Comparison of ENCODE assay signal across 11 mouse cellular contexts in the genomic region with DNA sequence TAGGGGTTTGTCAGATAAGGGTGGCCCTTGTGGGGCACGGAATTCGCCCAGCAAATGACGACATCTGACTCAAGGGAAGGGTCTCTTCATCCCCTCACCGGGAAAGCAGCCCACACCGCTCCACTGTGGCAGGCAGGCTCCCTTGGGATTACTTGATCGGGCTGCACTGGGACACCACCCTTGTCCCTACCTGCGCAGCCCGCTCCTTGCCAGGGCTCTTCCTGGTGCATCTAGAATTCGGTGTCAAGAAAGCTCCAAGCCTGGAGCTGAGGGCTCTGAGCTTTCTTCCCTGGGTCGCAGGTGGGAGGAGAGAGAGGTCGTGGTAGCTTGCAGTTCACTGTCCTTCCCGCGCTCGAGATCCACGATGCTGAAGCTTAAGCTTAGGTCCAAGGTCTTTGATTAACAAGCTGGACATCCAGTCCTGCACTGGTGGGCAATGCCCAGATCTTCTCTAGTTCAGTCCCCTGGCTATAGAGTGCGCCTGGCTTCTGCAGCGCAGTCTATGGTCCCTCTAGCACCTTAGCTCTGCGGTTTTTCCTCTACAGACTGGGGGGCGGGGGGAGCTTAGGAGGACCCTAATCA.
DNase-seq lines count a peak whose midpoint lies in the region; ATAC-seq and TF ChIP-seq lines count a peak whose summit lies in the region.
"Had no signal": no experiment of that assay in that cellular context is flagged by ENCODE, and none has a peak within 500 bp of the region (broad histone marks: within the 10 kb centered on the region; RNA-seq: fewer than 3 reads in every experiment).

No protein-coding gene starts in this region.

- H3K4me3 ChIP-seq in E14TG2a.4 (replicated peaks; ENCODE audit: low read length) = peak overlapping the region; percentile 51
- H3K4me3 ChIP-seq in forebrain, postnatal 0 days (ENCODE audit: low read depth, low read length) = peak overlapping the region; percentile 52
- peak overlapping the region; percentile 40; the same call in 1 of the 2 replicates for H3K4me3 ChIP-seq in limb, embryonic 15.5 days

- no peak overlapping the region for H3K27ac ChIP-seq in forebrain, postnatal 0 days (ENCODE audit: low read depth, low read length)
- no peak overlapping the region for H3K27ac ChIP-seq in limb, embryonic 15.5 days
- H3K27ac ChIP-seq: liver, embryonic 14.5 days had no signal

- no peak for ATAC-seq in forebrain, postnatal 0 days
- ATAC-seq in limb, embryonic 15.5 days (ENCODE audit: insufficient number of reproducible peaks, low FRiP score, low TSS enrichment, low read depth) = no peak
- no peak for ATAC-seq in inflammation-experienced regulatory T-cells, adult 6 months

- 9% methylated on average over 19 of the region's 19 CpGs for WGBS in forebrain, postnatal 0 days
- 11% methylated on average over 19 of the region's 19 CpGs for WGBS in limb, embryonic 15.5 days

- no peaks in the 10 kb centered on the region for H3K36me3 ChIP-seq in E14TG2a.4 (ENCODE audit: insufficient read depth, low read length)
- H3K36me3 ChIP-seq in forebrain, postnatal 0 days (ENCODE audit: insufficient read depth) = no peaks in the 10 kb centered on the region
- no peaks in the 10 kb centered on the region for H3K36me3 ChIP-seq in limb, embryonic 15.5 days

- DNase-seq in R1 (ENCODE audit: low read depth, low spot score) = peak; percentile 16
- DNase-seq in forebrain, postnatal 0 days = no peak
- DNase-seq in adrenal gland, postnatal 25 days = no peak
- no peak for DNase-seq in gastrocnemius, postnatal 4 days (ENCODE audit: low spot score in 2 of 2)
- no peak for DNase-seq in left cerebral cortex, adult 18-20 months (ENCODE audit: low spot score in 2 of 2)
- DNase-seq: cerebellum, adult 9-10 months; thymus, postnatal 25 days had no signal

- H3K9ac ChIP-seq in forebrain, postnatal 0 days = peak overlapping the region; percentile 66; the same call in 1 of the 2 replicates
- no peak overlapping the region for H3K9ac ChIP-seq in limb, embryonic 15.5 days
- H3K9ac ChIP-seq: liver, embryonic 14.5 days had no signal

- peaks cover 27% of the 10 kb centered on the region for H3K4me1 ChIP-seq in E14TG2a.4 (replicated peaks; ENCODE audit: low read depth, low read length)
- peaks cover 10% of the 10 kb centered on the region for H3K4me1 ChIP-seq in forebrain, postnatal 0 days (ENCODE audit: insufficient read depth)
- H3K4me1 ChIP-seq in limb, embryonic 15.5 days = peaks cover 23% of the 10 kb centered on the region

- no peaks in the 10 kb centered on the region for H3K9me3 ChIP-seq in E14TG2a.4 (ENCODE audit: low read length)
- H3K9me3 ChIP-seq in forebrain, postnatal 0 days (ENCODE audit: low read length) = no peaks in the 10 kb centered on the region
- H3K9me3 ChIP-seq in limb, embryonic 15.5 days = no peaks in the 10 kb centered on the region

- H3K27me3 ChIP-seq in E14TG2a.4 (ENCODE audit: insufficient read depth, low read length) = peaks cover 70% of the 10 kb centered on the region
- 0 out of 2 replicates have a peak, but pooled peaks cover 6% of the 10 kb centered on the region for H3K27me3 ChIP-seq in forebrain, postnatal 0 days (ENCODE audit: insufficient read depth, low read length)
- H3K27me3 ChIP-seq in limb, embryonic 15.5 days = peaks cover 55% of the 10 kb centered on the region

- peak overlapping the region; percentile 87 for H3K4me2 ChIP-seq in forebrain, postnatal 0 days (ENCODE audit: low read depth)
- 0 out of 2 replicates have a peak overlapping the region, but pooled peaks have one; percentile 12 for H3K4me2 ChIP-seq in limb, embryonic 15.5 days

- TF ChIP-seq CTCF in E14TG2a.4 (conservative IDR thresholded peaks at IDR 0.05; ENCODE audit: low read length) = no peak
- TF ChIP-seq CTCF in forebrain, postnatal 0 days (IDR thresholded peaks at IDR 0.05; ENCODE audit: low read depth) = no peak
